Mouse (Mus musculus) hindbrain, embryonic 13.5 days (tissue): ENCODE measurements around the gene Ppt1. TPM values are rescaled to one million over a fixed set of nuclear protein-coding genes. Genes with fewer than 3 reads are reported as not detected.

Source experiments
- ATAC-seq: fragments of 200-750 bp; cut with Nextera tagmentation; 2 replicates; pipeline ENCODE4 v1.8.0; 2017; ENCODE audit warnings: moderate TSS enrichment; ENCODE audit not compliant: low FRiP score
- H3K27ac ChIP-seq: fragments of 300-500 bp; sonication (generic); 2 replicates; pipeline ENCODE4 v1.5.1; 2015; ENCODE audit warnings: inconsistent platforms, mild to moderate bottlenecking, moderate library complexity
- H3K27me3 ChIP-seq: fragments of 300-500 bp; sonication (generic); 2 replicates; pipeline ENCODE4 v1.6.1; 2015; ENCODE audit warnings: mild to moderate bottlenecking, inconsistent platforms
- H3K36me3 ChIP-seq: fragments of 300-500 bp; sonication (generic); 2 replicates; pipeline ENCODE4 v1.6.1; 2015; ENCODE audit warnings: mild to moderate bottlenecking, inconsistent platforms
- H3K4me1 ChIP-seq: fragments of 300-500 bp; sonication (generic); replicated peaks from 2 replicates; pipeline ENCODE4 v1.6.1; 2015; ENCODE audit warnings: inconsistent platforms
- H3K4me2 ChIP-seq: fragments of 300-500 bp; sonication (generic); 2 replicates; pipeline ENCODE4 v1.6.1; 2015; ENCODE audit warnings: inconsistent platforms, mild to moderate bottlenecking, moderate library complexity
- H3K4me3 ChIP-seq: fragments of 300-500 bp; sonication (generic); 2 replicates; pipeline ENCODE4 v1.5.1; 2015; ENCODE audit warnings: mild to moderate bottlenecking, inconsistent platforms
- H3K9ac ChIP-seq: fragments of 300-500 bp; sonication (generic); 2 replicates; pipeline ENCODE4 v1.6.1; 2015; ENCODE audit warnings: mild to moderate bottlenecking, inconsistent platforms
- H3K9me3 ChIP-seq: fragments of 300-500 bp; sonication (generic); 2 replicates; pipeline ENCODE4 v1.6.1; 2016; ENCODE audit warnings: inconsistent platforms
- whole genome bisulfite sequencing: fragments of 180-500 bp; shearing (Covaris S2); methylation state at CpG from one replicate; pipeline ENCODE4 v1.1.7; 2015; 5-methylcytosine and 5-hydroxymethylcytosine counted together
- polyA plus RNA-seq: library from polyadenylated mRNA; unstranded; fragments of >200 nt; fragmentation: Nextera tagmentation; extraction: Ambion mirVana; gene quantifications from 2 replicates; pipeline ENCODE4 v1.2.1, GENCODE M21; 2015

Ppt1 gene
- polyA plus RNA-seq, 1 experiment from 2014 or later: 85.7 TPM

GRCm38 (mm10) chr4:122890881-122891481 lies 54.9 kb downstream of the Ppt1 start:
- H3K9me3 ChIP-seq: no peaks in the 10 kb centered on the region; the same call in 1 of the 2 replicates
- peaks cover 11% of the 10 kb centered on the region; the same call in 1 of the 2 replicates for H3K4me1 ChIP-seq
- WGBS: 7% methylated on average over 3 of the region's 3 CpGs
- H3K27ac ChIP-seq: peak overlapping the region; percentile 77
- ATAC-seq: peak; percentile 18; the same call in 1 of the 2 replicates
- H3K4me2 ChIP-seq: no peak overlapping the region
- no peak overlapping the region for H3K4me3 ChIP-seq
- peak overlapping the region; percentile 39; the same call in 1 of the 2 replicates for H3K9ac ChIP-seq
- H3K27me3 ChIP-seq: no peaks in the 10 kb centered on the region
- H3K36me3 ChIP-seq: no peaks in the 10 kb centered on the region

DNA sequence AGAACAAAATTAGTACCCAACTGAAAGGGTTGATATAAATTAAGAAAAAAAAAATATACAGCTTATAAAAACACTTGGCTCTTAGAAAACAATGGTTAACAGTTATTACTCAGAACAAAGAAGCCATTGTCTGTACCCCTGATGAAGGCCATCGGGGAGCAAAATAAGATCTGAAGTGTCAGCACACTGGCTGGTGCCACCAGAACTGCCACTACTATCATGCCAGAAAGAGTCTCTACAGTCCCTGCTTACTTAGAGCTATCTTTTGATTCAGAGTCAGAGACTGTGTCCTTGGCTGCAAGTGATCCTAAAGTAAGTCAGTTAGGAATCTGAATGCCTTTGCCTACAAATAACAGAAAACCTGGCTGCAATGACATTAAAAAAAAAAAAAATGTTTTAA lies 55.6 kb downstream of the Ppt1 start:
- Histone ChIP-seq H3K27ac (peak overlapping the region; percentile 77; the same call in 1 of the 2 replicates), H3K4me3 (no peak overlapping the region), H3K4me2 (no peak overlapping the region), H3K4me1 (peaks cover 11% of the 10 kb centered on the region; the same call in 1 of the 2 replicates), H3K36me3 (no peaks in the 10 kb centered on the region), H3K27me3 (no peaks in the 10 kb centered on the region), H3K9ac (no peak overlapping the region), H3K9me3 (no peaks in the 10 kb centered on the region; the same call in 1 of the 2 replicates)
- no peak for ATAC-seq
- 24% methylated on average over 1 of the region's 1 CpGs for WGBS

- no peaks in the 10 kb centered on the region for H3K36me3 ChIP-seq
- H3K4me1 ChIP-seq: peaks cover 7% of the 10 kb centered on the region; the same call in 1 of the 2 replicates
- WGBS: 80% methylated on average over 5 of the region's 5 CpGs
- H3K27me3 ChIP-seq: no peaks in the 10 kb centered on the region
- no peak overlapping the region for H3K27ac ChIP-seq
- no peak overlapping the region for H3K4me2 ChIP-seq
- no peak overlapping the region for H3K9ac ChIP-seq
- no peaks in the 10 kb centered on the region; the same call in 1 of the 2 replicates for H3K9me3 ChIP-seq
- no peak for ATAC-seq
- H3K4me3 ChIP-seq: no peak overlapping the region
Measured at GRCm38 (mm10) chr4:122892157-122892556, 56.1 kb downstream of the Ppt1 start.

- Histone ChIP-seq H3K4me2 (no peak overlapping the region), H3K4me3 (no peak overlapping the region), H3K27ac (no peak overlapping the region), H3K4me1 (no peaks in the 10 kb centered on the region), H3K27me3 (no peaks in the 10 kb centered on the region), H3K9ac (no peak overlapping the region), H3K36me3 (no peaks in the 10 kb centered on the region), H3K9me3 (no peaks in the 10 kb centered on the region; the same call in 1 of the 2 replicates)
- ATAC-seq: no peak
- 91% methylated on average over 4 of the region's 4 CpGs for WGBS
Measured at GRCm38 (mm10) chr4:122897750-122898149, 61.7 kb downstream of the Ppt1 start.

GRCm38 (mm10) chr4:122898313-122898712 lies 62.3 kb downstream of the Ppt1 start:
- Histone ChIP-seq H3K36me3 (no peaks in the 10 kb centered on the region), H3K4me3 (no peak overlapping the region), H3K4me2 (no peak overlapping the region), H3K4me1 (no peaks in the 10 kb centered on the region), H3K27ac (no peak overlapping the region), H3K9ac (no peak overlapping the region), H3K9me3 (no peaks in the 10 kb centered on the region; the same call in 1 of the 2 replicates), H3K27me3 (no peaks in the 10 kb centered on the region)
- ATAC-seq: no peak
- 16% methylated on average over 5 of the region's 5 CpGs for WGBS

DNA sequence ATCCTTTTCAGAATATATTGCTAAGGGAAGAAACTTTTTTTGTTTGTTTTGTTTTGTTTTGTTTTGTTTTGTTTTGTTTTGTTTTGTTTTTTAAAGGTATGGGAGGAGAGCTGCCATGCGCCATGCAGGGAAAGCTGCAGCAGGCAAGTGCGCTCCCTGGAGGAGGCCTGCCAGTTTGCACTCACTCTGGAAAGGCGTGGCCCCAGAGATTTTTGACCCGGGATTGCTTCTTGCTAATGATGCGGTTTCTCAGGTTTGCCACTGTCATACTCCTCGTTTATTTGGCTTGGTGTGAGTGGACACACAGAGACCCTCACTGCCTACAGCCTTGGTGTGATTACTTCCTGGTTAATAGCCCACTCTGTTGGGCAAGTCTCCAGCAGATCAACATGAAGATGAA lies 66.1 kb downstream of the Ppt1 start:
- Histone ChIP-seq H3K27me3 (no peaks in the 10 kb centered on the region), H3K9ac (no peak overlapping the region), H3K4me2 (no peak overlapping the region), H3K36me3 (no peaks in the 10 kb centered on the region), H3K4me1 (no peaks in the 10 kb centered on the region), H3K4me3 (no peak overlapping the region), H3K9me3 (no peaks in the 10 kb centered on the region), H3K27ac (no peak overlapping the region)
- 29% methylated on average over 6 of the region's 6 CpGs for WGBS
- ATAC-seq: no peak

DNA sequence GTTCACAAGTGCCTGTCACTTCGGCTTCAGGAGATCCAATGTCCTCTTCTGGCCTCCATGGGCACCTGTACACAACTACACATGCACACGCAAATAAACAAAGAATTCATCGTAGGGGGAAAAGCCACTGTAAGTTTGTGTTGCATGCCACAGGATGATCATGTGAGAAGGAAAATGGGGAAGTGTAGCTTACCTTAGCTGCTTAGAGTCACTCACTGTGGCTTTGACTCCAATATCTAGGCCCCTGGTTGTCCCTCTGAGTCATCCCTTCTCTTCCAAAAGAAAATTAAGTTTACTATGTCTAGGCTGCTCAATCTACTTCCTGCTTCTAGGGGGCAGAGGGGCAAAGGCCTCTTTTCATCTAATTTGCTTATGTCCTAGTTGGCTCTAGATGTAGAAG lies 67.7 kb downstream of the Ppt1 start:
- Histone ChIP-seq H3K9me3 (no peaks in the 10 kb centered on the region), H3K4me2 (no peak overlapping the region), H3K9ac (no peak overlapping the region), H3K4me3 (no peak overlapping the region), H3K27me3 (no peaks in the 10 kb centered on the region), H3K36me3 (no peaks in the 10 kb centered on the region), H3K27ac (no peak overlapping the region), H3K4me1 (no peaks in the 10 kb centered on the region)
- ATAC-seq: no peak
- 93% methylated on average over 3 of the region's 3 CpGs for WGBS

DNA sequence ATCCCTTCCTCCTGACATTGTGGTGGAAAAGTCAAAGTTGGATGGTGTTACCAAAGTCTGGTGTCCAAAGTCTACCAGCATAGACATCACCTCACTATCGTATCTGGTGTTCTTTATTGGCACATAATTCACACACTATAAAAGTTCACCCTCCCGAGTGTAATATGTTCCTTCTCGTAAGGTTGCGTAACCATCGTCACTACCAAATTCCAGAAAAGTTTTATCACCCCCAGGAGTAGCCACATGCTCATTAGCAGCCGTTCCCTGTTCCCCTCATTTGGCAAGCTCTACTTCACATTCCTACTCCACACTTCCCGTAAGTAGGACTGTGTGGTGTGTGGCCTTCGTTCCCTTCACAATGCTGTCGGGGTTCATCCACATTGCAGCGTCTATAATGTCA lies 69.3 kb downstream of the Ppt1 start:
- Histone ChIP-seq H3K9ac (no peak overlapping the region), H3K4me1 (peaks cover 9% of the 10 kb centered on the region), H3K4me2 (no peak overlapping the region), H3K9me3 (no peaks in the 10 kb centered on the region), H3K27ac (no peak overlapping the region), H3K4me3 (no peak overlapping the region), H3K27me3 (no peaks in the 10 kb centered on the region), H3K36me3 (no peaks in the 10 kb centered on the region)
- 87% methylated on average over 10 of the region's 10 CpGs for WGBS
- no peak for ATAC-seq

Other genes starting within 250 kb of the Ppt1 start
- not detected in 2 replicates for gene 9530002B09Rik, start 147.0 kb upstream of the Ppt1 start, polyA plus RNA-seq
- 76.0 and 82.5 TPM in 2 replicates for gene Cap1, start 49.8 kb downstream of the Ppt1 start, polyA plus RNA-seq
- gene Mfsd2a, start 124.9 kb downstream of the Ppt1 start, polyA plus RNA-seq: 29.6 and 36.7 TPM in 2 replicates
- gene Mycl, start 159.4 kb downstream of the Ppt1 start, polyA plus RNA-seq: 75.9 and 77.3 TPM in 2 replicates
- 25.4 and 27.1 TPM in 2 replicates for gene Trit1, start 180.4 kb downstream of the Ppt1 start, polyA plus RNA-seq